Mouse (Mus musculus): ENCODE data around the gene Nfx1.

- TF ChIP-seq CTCF (conservative IDR thresholded peaks at IDR 0.05; ENCODE audit: low read length) = no peak
- TF ChIP-seq NANOG (IDR thresholded peaks at IDR 0.05; ENCODE audit: borderline replicate concordance, low read length) = no peak
Measured at GRCm38 (mm10) chr4:40996302-40996701, 25.6 kb downstream of the Nfx1 start.
